Mouse (Mus musculus): ENCODE measurements at regions not wholly inside any gene's neighbourhood (a gene's known extent, or its start where the extent isn't known, plus 50 kb on each side); places are given as distances from the start of the nearest gene placed in this dataset.

- no peak for DNase-seq (ENCODE audit: extremely low spot score in 1 of 2, low spot score in 2 of 2)
- intact Hi-C loops (cut with DNase I), result no loop called here
Measured at GRCm38 (mm10) chr13:44018489-44019303, 234.1 kb downstream of the Cd83 start.

- intact Hi-C loops (cut with DNase I), result no loop called here
Measured at GRCm38 (mm10) chr13:44019304-44019583, 234.7 kb downstream of the Cd83 start.

GRCm38 (mm10) chr13:44020851-44021250 lies 236.3 kb downstream of the Cd83 start:
- intact Hi-C loops (cut with DNase I), result no loop called here
- DNase-seq (ENCODE audit: extremely low spot score in 1 of 2, low spot score in 2 of 2), result no peak

More at GRCm38 (mm10) chr13:44019304-44019583, 234.7 kb downstream of the Cd83 start:
- DNase-seq (ENCODE audit: extremely low spot score in 1 of 2, low spot score in 2 of 2), result no peak

DNA sequence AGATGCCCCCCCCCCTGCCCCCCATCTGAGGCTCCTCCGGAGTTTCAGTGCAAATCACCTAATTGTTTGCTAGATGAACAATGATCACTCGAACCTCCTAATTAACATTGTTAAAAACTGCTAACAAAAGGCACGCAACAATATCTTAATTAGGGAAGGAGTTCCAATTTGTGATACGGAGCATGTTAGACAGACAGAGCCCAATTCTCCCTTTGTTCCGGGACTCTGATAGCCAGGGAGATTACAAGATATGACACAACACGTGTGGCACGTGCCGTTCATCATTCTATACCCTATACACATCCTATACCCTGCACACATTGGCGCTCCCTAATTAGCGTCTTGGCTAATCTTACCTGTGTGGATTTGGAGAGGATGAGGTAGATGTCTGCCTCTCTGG lies 237.5 kb downstream of the Cd83 start:
- no peak for DNase-seq (ENCODE audit: extremely low spot score in 1 of 2, low spot score in 2 of 2)
- intact Hi-C loops (cut with DNase I), result no loop called here

GRCm38 (mm10) chr13:44024612-44025011 lies 240.0 kb downstream of the Cd83 start:
- intact Hi-C loops (cut with DNase I), result no loop called here
- no peak for DNase-seq (ENCODE audit: extremely low spot score in 1 of 2, low spot score in 2 of 2)

DNA sequence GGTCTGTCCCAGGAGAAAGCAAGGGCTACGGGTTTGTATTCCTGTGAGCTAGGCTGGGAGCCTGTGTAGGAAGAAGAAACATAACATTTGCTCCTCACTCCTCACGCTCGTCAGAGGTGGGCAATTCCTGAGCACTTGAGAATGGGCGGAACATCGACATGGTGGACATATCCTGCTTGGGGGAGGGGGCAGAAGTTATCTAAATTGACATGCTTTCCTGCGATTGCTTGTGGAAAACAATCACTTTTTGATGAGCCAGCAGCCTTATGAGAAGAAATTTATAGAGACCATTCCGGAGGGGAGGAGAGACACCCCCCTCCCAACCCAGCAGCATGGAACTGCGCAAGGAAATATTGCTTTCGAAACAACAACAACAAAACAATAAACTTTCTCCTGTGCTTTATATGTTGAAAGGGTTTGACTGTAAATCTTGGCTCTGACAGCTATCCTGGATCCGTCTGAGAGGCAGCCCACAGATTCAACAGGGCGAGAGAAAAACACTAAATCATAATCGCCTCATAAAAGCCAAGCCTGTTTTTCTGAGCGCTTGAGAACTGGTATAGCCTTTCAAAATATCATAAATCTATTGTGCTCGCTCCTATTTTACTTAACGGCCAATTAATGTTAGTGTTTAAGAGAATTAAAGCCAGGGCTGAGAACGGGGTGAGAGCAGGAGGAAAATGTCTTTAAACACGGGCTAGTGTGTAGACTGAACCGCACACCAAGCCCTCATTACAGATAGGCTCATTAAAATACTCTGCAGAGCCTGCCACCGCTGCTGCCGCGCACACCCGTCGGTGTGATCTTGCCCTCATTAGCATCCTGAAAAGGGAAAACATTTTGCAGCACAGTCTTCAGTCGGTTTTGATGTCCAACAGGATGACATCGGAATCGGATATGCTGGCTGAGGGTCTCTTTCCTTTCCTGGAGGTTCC lies 242.0 kb downstream of the Cd83 start:
- no peak for DNase-seq (ENCODE audit: extremely low spot score in 1 of 2, low spot score in 2 of 2)
- intact Hi-C loops (cut with DNase I), result no loop called here

- intact Hi-C loops (cut with DNase I), result no loop called here
- DNase-seq (ENCODE audit: extremely low spot score in 1 of 2, low spot score in 2 of 2), result no peak
Measured at GRCm38 (mm10) chr13:44028081-44028480, 243.5 kb downstream of the Cd83 start.

GRCm38 (mm10) chr13:44030590-44030989 lies 246.0 kb downstream of the Cd83 start:
- peak in 1 of 2 experiments; percentile 32 for DNase-seq (ENCODE audit: extremely low spot score in 1 of 2, low spot score in 2 of 2)
- intact Hi-C loops (cut with DNase I), result no loop called here

DNA sequence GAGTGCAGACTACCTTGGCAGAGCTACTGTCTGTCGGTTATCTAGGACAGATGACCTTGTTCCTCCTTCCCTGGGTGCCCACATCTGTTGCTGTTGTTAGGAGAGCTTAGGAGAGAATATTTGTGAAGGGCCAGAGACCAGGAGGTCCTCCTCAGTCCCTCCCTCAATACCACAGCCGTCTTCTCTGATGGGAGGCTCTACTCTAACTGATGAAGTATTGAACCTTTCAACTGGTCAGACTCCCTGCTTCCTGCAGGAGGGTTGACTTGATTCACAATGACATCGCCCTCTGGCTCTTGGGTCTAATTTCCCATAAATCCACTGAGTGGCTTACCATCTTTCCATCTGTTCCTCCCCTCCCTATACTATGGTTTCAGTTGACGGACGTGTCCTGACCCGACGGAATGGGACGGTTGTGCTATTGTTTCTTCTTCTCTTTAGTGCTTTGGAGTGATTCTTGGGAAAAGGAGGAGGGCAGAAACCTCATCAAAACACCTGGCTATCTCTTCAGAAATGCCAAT lies 253.3 kb downstream of the Cd83 start:
- DNase-seq (ENCODE audit: extremely low spot score in 1 of 2, low spot score in 2 of 2), result no peak
- intact Hi-C loops (cut with DNase I), result no loop called here

DNA sequence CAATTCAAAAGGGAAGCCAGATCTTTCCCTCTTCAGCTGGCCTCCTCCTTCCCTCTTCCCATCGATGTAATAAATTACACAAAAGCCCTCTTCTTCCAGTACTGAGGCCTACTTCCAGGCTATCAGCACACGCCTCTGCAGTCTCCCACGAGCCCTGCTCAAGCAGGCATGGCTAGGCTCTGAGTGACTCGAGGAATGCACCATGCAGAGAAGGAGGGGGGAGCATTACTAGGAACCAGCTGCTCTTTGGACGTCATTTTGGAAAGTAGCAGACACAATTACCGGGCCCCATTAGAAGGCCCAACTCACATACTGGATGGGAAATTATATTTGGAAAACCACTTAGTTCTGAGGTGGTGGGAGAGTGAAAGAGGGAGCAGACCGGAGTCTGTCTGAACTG lies 253.7 kb downstream of the Cd83 start:
- intact Hi-C loops (cut with DNase I), result no loop called here
- DNase-seq (ENCODE audit: extremely low spot score in 1 of 2, low spot score in 2 of 2), result no peak

- intact Hi-C loops (cut with DNase I), result no loop called here
- no peak for DNase-seq (ENCODE audit: extremely low spot score in 1 of 2, low spot score in 2 of 2)
Measured at GRCm38 (mm10) chr13:44040640-44041039, 256.1 kb downstream of the Cd83 start.

- DNase-seq (ENCODE audit: extremely low spot score in 1 of 2, low spot score in 2 of 2), result no peak
- intact Hi-C loops (cut with DNase I), result no loop called here
Measured at GRCm38 (mm10) chr13:44042730-44043493, 258.3 kb downstream of the Cd83 start.

GRCm38 (mm10) chr13:44043494-44043885 lies 258.9 kb downstream of the Cd83 start:
- no peak for DNase-seq (ENCODE audit: extremely low spot score in 1 of 2, low spot score in 2 of 2)
- intact Hi-C loops (cut with DNase I), result no loop called here

- no peak for DNase-seq (ENCODE audit: extremely low spot score in 1 of 2, low spot score in 2 of 2)
- intact Hi-C loops (cut with DNase I), result no loop called here
Measured at GRCm38 (mm10) chr13:44044546-44045216, 260.1 kb downstream of the Cd83 start.

- intact Hi-C loops (cut with DNase I), result no loop called here
- DNase-seq (ENCODE audit: extremely low spot score in 1 of 2, low spot score in 2 of 2), result no peak
Measured at GRCm38 (mm10) chr13:44046436-44046835, 261.9 kb downstream of the Cd83 start.

- intact Hi-C loops (cut with DNase I), result no loop called here
- DNase-seq (ENCODE audit: extremely low spot score in 1 of 2, low spot score in 2 of 2), result no peak
Measured at GRCm38 (mm10) chr13:44054157-44054556, 269.6 kb downstream of the Cd83 start.

GRCm38 (mm10) chr13:44055573-44056491 lies 271.3 kb downstream of the Cd83 start:
- no peak for DNase-seq (ENCODE audit: extremely low spot score in 1 of 2, low spot score in 2 of 2)
- intact Hi-C loops (cut with DNase I), result no loop called here

- intact Hi-C loops (cut with DNase I), result no loop called here
- DNase-seq (ENCODE audit: extremely low spot score in 1 of 2, low spot score in 2 of 2), result no peak
Measured at GRCm38 (mm10) chr13:44056716-44057115, 272.1 kb downstream of the Cd83 start.

Measured in left cerebral cortex, postnatal 10 days (tissue).